Mouse (Mus musculus): ENCODE data around the gene Tead1.

GRCm38 (mm10) chr7:112892595-112892994 lies 213.5 kb downstream of the Tead1 start:
- TF ChIP-seq CTCF (IDR thresholded peaks at IDR 0.05; ENCODE audit: low read depth) (no peak), EP300 (IDR thresholded peaks at IDR 0.05; ENCODE audit: low read depth) (no peak)

Data from liver, postnatal 0 days (tissue).